Mouse (Mus musculus): Measurements from ENCODE around the gene Hcn4. TPM values are rescaled to one million over a fixed set of nuclear protein-coding genes. Genes with fewer than 3 reads are reported as not detected.

Gene Hcn4
- polyA plus RNA-seq, 1 experiment, result 0.29 TPM

GRCm38 (mm10) chr9:58902869-58903585 lies 79.8 kb downstream of the Hcn4 start:
- peak; percentile 31 for DNase-seq (ENCODE audit: low read depth, low spot score)

More at GRCm38 (mm10) chr9:58902869-58903585, 79.8 kb downstream of the Hcn4 start:
- WGBS, result 69% methylated on average over 6 of the region's 6 CpGs

Other genes starting within 250 kb of the Hcn4 start
- 254 and 369 TPM in 2 replicates for gene Nptn, start 241.2 kb upstream of the Hcn4 start, polyA plus RNA-seq (2012; rRNA removed)
- 0.30 TPM in 1 of 2 replicates, not detected in the other for gene Rec114, start 79.4 kb upstream of the Hcn4 start, polyA plus RNA-seq (2012; rRNA removed)
- 16.3 and 25.1 TPM in 2 replicates for gene Neo1, start 213.0 kb downstream of the Hcn4 start, polyA plus RNA-seq (2012; rRNA removed)

Data from large intestine, adult 2 months (tissue).